Mouse (Mus musculus) forebrain, embryonic 16.5 days (tissue): ENCODE results near the gene Apol9b. TPM values are rescaled to one million over a fixed set of nuclear protein-coding genes. Genes with fewer than 3 reads are reported as not detected.

Source experiments
- ATAC-seq: fragments of 200-750 bp; cut with Nextera tagmentation; 2 replicates; pipeline ENCODE4 v1.8.0; 2017; ENCODE audit warnings: mild to moderate bottlenecking, moderate library complexity
- H3K27ac ChIP-seq: fragments of 300-500 bp; sonication (generic); 2 replicates; pipeline ENCODE4 v1.5.1; 2014; ENCODE audit warnings: low read length, control low read depth
- H3K27me3 ChIP-seq: fragments of 300-500 bp; sonication (generic); replicated peaks from 2 replicates; pipeline ENCODE4 v1.6.1; 2014; ENCODE audit warnings: low read length; ENCODE audit not compliant: control insufficient read depth, insufficient read depth
- H3K36me3 ChIP-seq: fragments of 300-500 bp; sonication (generic); 2 replicates; pipeline ENCODE4 v1.6.1; 2014; ENCODE audit not compliant: control insufficient read depth, insufficient read depth
- H3K4me1 ChIP-seq: fragments of 300-500 bp; sonication (generic); replicated peaks from 2 replicates; pipeline ENCODE4 v1.6.1; 2014; ENCODE audit warnings: low read length; ENCODE audit not compliant: control insufficient read depth, insufficient read depth
- H3K4me2 ChIP-seq: fragments of 300-500 bp; sonication (generic); 2 replicates; pipeline ENCODE4 v1.6.1; 2014; ENCODE audit warnings: mild to moderate bottlenecking, low read length, control low read depth
- H3K4me3 ChIP-seq: fragments of 300-500 bp; sonication (generic); replicated peaks from 2 replicates; pipeline ENCODE4 v1.5.1; 2014; ENCODE audit warnings: mild to moderate bottlenecking, low read length, control low read depth
- H3K9ac ChIP-seq: fragments of 300-500 bp; sonication (generic); replicated peaks from 2 replicates; pipeline ENCODE4 v1.6.1; 2014; ENCODE audit warnings: low read depth, low read length, control low read depth
- H3K9me3 ChIP-seq: fragments of 300-500 bp; sonication (generic); 2 replicates; pipeline ENCODE4 v1.6.1; 2016; ENCODE audit warnings: low read length; ENCODE audit not compliant: control insufficient read depth
- WGBS: fragments of 180-500 bp; shearing (Covaris S2); extraction: QIAGEN DNeasy Blood & Tissue Kit; methylation state at CpG from one replicate; pipeline ENCODE4 v1.1.7; 2014; 5-methylcytosine and 5-hydroxymethylcytosine counted together
- polyA plus RNA-seq: library from polyadenylated mRNA; unstranded; fragments of >200 nt; fragmentation: Nextera tagmentation; extraction: Ambion mirVana; gene quantifications from 2 replicates; pipeline ENCODE4 v1.2.1, GENCODE M21; 2015

Gene Apol9b
- polyA plus RNA-seq, 1 experiment from 2014 or later, result not detected

DNA sequence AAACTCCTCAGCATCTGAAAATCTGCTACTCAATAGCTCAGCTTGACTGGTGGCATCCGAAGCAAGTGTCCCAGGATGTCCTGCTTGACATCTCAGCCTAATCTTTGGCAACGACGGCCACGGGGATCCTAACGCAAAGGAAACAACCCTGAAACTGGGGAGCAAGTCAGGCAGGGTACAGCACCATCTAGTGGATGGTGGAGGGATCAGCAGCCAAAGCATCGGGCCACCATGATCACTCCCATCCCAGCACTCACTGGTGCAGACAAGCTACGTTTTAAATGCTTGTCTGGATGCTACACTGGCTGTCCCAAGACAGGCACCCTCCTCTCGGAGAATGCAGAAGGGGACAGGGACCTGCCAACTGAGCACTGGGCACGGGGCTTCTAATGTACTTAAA, 28.0 kb downstream of the Apol9b start, which contains the start of gene Apol8:
TSS of gene Apol8 (minus strand) at position 156 of the 400 bp plus-strand sequence.
- 7% methylated on average over 9 of the region's 9 CpGs for WGBS
- peaks cover 4% of the 10 kb centered on the region; the same call in 1 of the 2 replicates for H3K36me3 ChIP-seq
- no peak within 1 kb of the TSS for H3K4me2 ChIP-seq
- ATAC-seq, result no peak
- H3K4me3 ChIP-seq, result no peak within 1 kb of the TSS
- H3K27me3 ChIP-seq, result no peaks in the 10 kb centered on the region
- no peaks in the 10 kb centered on the region for H3K9me3 ChIP-seq
- no peaks in the 10 kb centered on the region for H3K4me1 ChIP-seq
- H3K27ac ChIP-seq, result no peak within 1 kb of the TSS
- no peak within 1 kb of the TSS for H3K9ac ChIP-seq

DNA sequence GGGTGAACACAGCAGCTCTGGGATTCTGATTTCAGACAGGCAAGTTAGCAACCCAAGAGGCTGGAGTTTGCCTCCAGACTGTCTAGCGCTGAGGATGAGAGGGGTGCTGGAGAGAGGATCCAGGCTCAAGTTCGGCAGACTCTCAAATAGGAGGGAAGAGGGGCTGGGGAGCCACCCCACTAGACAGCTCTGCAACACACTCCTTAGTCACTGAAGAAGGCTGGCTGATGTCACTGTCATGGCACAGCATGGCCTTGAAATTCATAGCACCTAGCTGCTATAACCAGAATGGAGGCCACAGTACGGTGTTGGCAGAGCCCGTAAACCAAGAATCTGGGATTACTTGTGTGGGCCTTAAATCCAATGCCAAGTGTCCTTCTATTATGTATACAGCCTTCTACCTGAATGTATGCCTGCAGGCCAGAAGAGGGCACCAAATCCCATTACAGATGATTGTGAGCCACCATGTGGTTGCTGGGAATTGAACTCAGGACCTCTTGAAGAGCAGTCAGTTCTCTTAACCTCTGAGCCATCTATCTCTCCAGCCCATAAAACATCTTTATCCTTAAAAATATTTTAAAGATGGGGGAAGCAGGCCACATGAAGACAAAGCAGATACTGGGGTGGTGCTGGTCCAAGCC, 28.9 kb downstream of the Apol9b start:
- no peak overlapping the region for H3K27ac ChIP-seq
- H3K4me1 ChIP-seq, result no peaks in the 10 kb centered on the region
- H3K9me3 ChIP-seq, result no peaks in the 10 kb centered on the region
- H3K4me2 ChIP-seq, result no peak overlapping the region
- H3K9ac ChIP-seq, result no peak overlapping the region
- H3K27me3 ChIP-seq, result no peaks in the 10 kb centered on the region
- 83% methylated on average over 4 of the region's 4 CpGs for WGBS
- no peak for ATAC-seq
- H3K4me3 ChIP-seq, result no peak overlapping the region
- H3K36me3 ChIP-seq, result peaks cover 4% of the 10 kb centered on the region; the same call in 1 of the 2 replicates

DNA sequence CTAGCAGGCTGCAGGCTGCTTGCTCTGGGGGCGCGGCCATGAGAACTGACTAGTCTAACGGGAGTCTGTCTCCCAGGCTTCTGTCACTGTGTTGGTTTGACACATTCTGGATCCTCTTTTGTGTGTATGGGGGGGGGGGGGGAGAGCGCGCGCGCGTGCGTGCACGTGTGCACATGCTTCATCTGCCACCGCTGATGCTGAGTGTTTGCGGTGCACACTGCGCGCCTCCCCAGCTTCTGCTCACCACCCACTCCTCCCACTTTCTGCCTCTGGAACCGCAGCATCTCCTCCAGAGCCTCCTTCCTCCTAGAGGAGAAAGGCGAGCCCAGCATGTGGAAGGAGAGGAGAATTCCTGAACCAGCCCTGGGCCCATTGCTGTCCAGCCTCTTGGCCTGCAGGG, 31.2 kb downstream of the Apol9b start:
- Histone ChIP-seq H3K4me3 (no peak overlapping the region), H3K4me2 (no peak overlapping the region), H3K4me1 (no peaks in the 10 kb centered on the region), H3K27ac (no peak overlapping the region), H3K27me3 (no peaks in the 10 kb centered on the region), H3K9ac (no peak overlapping the region), H3K9me3 (no peaks in the 10 kb centered on the region), H3K36me3 (peaks cover 10% of the 10 kb centered on the region)
- 92% methylated on average over 12 of the region's 16 CpGs for WGBS
- ATAC-seq, result no peak

DNA sequence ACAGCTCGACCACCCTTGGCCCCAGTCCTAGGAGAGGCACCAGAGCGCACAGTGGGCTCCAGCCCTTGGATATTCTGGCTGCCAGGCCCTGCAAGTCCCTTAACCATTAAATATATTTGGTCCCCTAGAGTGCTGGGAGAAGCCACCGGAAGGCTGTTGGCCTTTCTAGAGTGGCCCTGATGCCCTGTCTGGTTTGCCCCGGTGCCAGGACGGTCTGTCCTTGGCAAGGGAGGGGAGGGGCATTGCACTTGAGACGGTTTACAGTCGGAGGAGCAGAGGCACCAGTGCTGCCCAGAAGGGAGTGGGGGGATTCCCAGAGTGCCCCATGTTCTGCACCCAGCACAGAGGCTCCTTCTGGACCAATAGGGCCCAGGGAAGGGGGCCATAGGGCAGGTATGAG, 32.2 kb downstream of the Apol9b start:
- no peaks in the 10 kb centered on the region for H3K9me3 ChIP-seq
- no peak for ATAC-seq
- WGBS, result 92% methylated on average over 7 of the region's 7 CpGs
- H3K4me2 ChIP-seq, result no peak overlapping the region
- H3K27me3 ChIP-seq, result no peaks in the 10 kb centered on the region
- no peak overlapping the region for H3K27ac ChIP-seq
- H3K4me3 ChIP-seq, result no peak overlapping the region
- no peak overlapping the region for H3K9ac ChIP-seq
- no peaks in the 10 kb centered on the region for H3K4me1 ChIP-seq
- H3K36me3 ChIP-seq, result peaks cover 18% of the 10 kb centered on the region

DNA sequence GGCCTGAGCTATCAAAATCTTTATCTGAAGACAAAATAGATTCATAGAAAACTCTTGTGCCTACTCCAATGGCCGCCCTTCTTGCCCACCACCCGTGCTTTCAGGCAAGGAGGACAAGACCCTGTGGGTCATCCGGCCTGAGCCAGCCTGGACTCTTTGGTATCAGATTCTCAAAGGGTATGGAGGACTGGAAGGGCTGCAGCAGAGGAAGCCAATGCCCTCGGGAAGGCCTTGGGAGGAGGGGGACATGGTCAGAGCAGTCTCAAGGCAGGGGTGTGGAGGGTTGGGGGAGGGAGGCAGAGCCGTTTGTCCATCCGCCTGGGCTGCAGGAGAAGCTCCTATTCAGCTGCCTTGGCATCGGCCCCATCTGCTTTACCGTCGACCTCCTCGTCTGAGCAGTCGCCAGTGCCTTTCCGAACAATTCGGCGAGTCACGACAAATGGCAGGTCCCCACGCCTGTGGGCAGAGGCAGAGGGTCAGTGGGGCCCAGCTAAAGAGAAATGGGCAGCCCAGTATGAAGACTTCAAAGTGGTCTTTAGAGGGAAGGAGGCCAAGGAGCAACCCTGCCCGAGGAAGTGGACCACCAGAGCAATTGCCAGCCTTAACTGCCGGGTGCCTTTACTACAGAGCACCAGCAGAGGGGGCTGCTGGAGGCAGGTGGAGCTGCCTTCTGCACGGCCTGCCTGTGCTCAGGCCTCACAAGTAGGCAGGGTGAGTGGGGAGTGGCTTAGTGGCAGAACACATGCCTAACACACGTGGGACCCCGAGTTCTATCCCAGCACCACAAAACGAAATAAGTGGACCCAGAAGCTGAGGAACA, 32.9 kb downstream of the Apol9b start:
- Histone ChIP-seq H3K27ac (no peak overlapping the region), H3K36me3 (peaks cover 24% of the 10 kb centered on the region), H3K4me1 (no peaks in the 10 kb centered on the region), H3K4me2 (no peak overlapping the region), H3K9me3 (no peaks in the 10 kb centered on the region), H3K27me3 (no peaks in the 10 kb centered on the region), H3K9ac (no peak overlapping the region), H3K4me3 (no peak overlapping the region)
- no peak for ATAC-seq
- WGBS, result 73% methylated on average over 22 of the region's 22 CpGs

DNA sequence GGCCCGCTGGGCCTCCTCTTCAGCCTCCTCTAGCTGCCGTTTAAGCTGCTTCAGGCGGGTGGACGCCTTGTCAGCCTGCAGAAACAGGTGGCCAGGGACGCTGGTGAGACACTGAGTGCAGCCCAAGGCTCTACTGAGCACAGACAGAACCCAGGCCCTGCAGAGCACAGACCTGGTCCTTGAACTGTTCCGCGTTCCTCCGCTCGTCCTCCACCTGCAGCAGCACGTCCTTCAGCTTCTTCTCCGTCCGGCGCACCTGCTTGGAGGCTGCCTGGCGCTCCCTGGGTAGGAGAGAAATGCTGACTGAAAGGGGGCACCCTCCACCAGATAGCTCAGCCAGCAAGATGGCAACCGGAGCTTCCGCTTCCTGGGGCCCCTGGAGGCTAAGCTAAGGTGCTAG, 34.2 kb downstream of the Apol9b start:
- no peak overlapping the region for H3K9ac ChIP-seq
- no peaks in the 10 kb centered on the region for H3K4me1 ChIP-seq
- H3K4me2 ChIP-seq, result no peak overlapping the region
- no peaks in the 10 kb centered on the region for H3K9me3 ChIP-seq
- H3K4me3 ChIP-seq, result no peak overlapping the region
- H3K27me3 ChIP-seq, result no peaks in the 10 kb centered on the region
- WGBS, result 91% methylated on average over 16 of the region's 16 CpGs
- H3K36me3 ChIP-seq, result peaks cover 27% of the 10 kb centered on the region
- no peak overlapping the region for H3K27ac ChIP-seq
- no peak for ATAC-seq

DNA sequence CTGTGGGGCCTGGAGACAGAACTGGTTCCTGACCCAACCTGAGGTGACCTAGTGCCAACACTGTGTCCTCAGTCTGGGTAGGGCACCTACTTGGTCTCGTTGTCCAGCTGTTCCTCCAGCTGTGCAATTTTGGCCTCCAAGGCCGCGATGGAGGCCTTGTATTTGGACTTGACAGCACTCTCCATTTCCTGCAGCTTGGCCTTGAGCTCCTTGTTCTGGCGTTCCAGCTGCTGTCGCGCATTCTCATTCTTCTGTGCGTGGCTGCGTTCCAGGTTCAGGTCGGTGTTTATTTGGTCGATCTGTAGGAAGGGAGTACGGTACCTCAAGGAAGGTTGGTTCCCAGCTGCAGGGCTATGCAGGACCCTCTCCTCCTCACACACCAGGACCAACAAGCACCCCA, 34.9 kb downstream of the Apol9b start:
- Histone ChIP-seq H3K4me1 (no peaks in the 10 kb centered on the region), H3K27me3 (no peaks in the 10 kb centered on the region), H3K36me3 (peaks cover 29% of the 10 kb centered on the region), H3K4me3 (no peak overlapping the region), H3K9ac (no peak overlapping the region), H3K27ac (no peak overlapping the region), H3K4me2 (no peak overlapping the region), H3K9me3 (no peaks in the 10 kb centered on the region)
- ATAC-seq, result no peak
- WGBS, result 88% methylated on average over 11 of the region's 11 CpGs

DNA sequence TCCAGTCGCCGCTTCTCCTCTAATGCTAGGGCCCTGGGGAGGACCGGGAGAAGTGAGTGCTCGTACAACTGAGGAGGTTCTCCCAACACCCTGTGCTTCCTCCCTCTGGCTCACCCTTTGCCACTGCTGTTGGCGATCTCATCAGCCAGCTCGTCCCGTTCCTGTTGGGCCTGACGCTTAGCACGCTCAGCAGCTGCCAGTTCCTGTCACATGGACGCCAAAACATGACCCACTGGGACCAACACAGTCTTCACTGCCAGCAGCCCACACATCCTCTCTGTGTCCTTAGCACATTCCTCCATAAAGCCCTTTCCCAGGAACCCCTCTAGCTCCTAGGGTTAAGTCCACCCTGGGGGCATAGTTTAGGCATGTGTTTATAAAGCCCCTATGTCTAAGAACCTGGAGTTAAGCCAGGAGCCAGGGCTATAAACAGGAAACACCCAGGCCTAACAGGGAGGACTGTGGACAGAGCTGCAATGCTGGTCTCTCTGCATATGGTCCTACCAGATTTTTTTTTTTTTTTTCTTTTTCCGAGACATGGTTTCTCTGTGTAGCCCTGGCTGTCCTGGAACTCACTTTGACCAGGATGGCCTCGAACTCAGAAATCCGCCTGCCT, 35.7 kb downstream of the Apol9b start:
- peaks cover 32% of the 10 kb centered on the region for H3K36me3 ChIP-seq
- H3K27ac ChIP-seq, result no peak overlapping the region
- no peak overlapping the region for H3K4me2 ChIP-seq
- H3K27me3 ChIP-seq, result no peaks in the 10 kb centered on the region
- H3K9ac ChIP-seq, result no peak overlapping the region
- H3K4me1 ChIP-seq, result no peaks in the 10 kb centered on the region
- no peaks in the 10 kb centered on the region for H3K9me3 ChIP-seq
- 72% methylated on average over 13 of the region's 13 CpGs for WGBS
- ATAC-seq, result no peak
- no peak overlapping the region for H3K4me3 ChIP-seq

DNA sequence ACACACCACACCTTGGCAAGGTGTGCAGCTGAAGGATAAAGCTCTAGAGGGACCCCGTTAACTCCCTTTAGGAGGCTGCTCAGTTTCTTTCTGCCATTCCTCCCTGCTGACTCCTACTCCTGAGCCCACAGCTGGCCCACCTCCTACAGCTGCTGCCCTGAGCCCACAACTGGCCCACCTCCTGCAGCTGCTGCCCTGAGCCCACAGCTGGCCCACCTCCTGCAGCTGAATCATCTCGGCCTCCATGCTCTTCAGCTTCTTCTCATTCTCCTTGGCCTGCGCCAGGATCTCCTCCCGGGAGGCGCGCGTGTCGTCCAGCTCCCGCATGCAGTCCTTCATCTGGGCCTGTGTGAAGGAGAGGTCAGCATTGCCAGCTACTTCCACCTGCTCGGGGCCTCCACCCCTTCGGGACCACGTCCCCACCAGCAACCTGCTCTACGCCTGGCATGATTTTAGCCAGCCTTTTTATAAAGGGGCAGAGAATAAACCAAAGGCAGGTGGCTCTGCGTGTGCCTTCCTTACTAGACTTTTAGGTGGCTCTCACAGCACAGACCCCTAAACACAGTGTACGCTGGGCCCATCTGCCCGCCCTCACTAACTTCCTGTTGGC, 36.8 kb downstream of the Apol9b start:
- Histone ChIP-seq H3K4me3 (no peak overlapping the region), H3K4me1 (no peaks in the 10 kb centered on the region), H3K9me3 (no peaks in the 10 kb centered on the region), H3K36me3 (peaks cover 37% of the 10 kb centered on the region), H3K9ac (no peak overlapping the region), H3K4me2 (no peak overlapping the region), H3K27ac (no peak overlapping the region), H3K27me3 (no peaks in the 10 kb centered on the region)
- ATAC-seq, result no peak
- WGBS, result 94% methylated on average over 16 of the region's 16 CpGs
